Mouse (Mus musculus) spleen, adult 2 months (tissue): Measurements from ENCODE around the gene Stac3.

Source experiments
- CTCF ChIP-seq: fragments of 200-500 bp; IDR thresholded peaks from 2 replicates; pipeline ENCODE4 v1.5.1; 2011; ENCODE audit warnings: mild to moderate bottlenecking, inconsistent platforms; ENCODE audit not compliant: insufficient read depth, insufficient read length, insufficient replicate concordance; ENCODE audit errors: extremely low read depth
- POLR2A ChIP-seq: fragments of 200-500 bp; IDR thresholded peaks from 2 replicates; pipeline ENCODE4 v1.6.1; 2011; ENCODE audit warnings: low read depth, low read length, inconsistent platforms

- TF ChIP-seq POLR2A (no peak), CTCF (no peak)
Observed at GRCm38 (mm10) chr10:127543916-127544315, 42.4 kb downstream of the Stac3 start.
